Mouse (Mus musculus) layer of hippocampus, postnatal 25 days (tissue): ENCODE data around the gene Sidt1. TPM values are rescaled to one million over a fixed set of nuclear protein-coding genes. Genes with fewer than 3 reads are reported as not detected.
A peak's percentile ranks its signal among the peaks of the same experiment; 100 is the strongest.

Experiments used
- DNase-seq, 2 experiments: peaks; one replicate each; pipeline ENCODE4 v3.0.0; 2022; ENCODE audit warnings: mixed read lengths in 2 of 2, low spot score in 1 of 2; ENCODE audit errors: extremely low spot score in 1 of 2
- total RNA-seq, 2 experiments: library from RNA; stranded (reverse); gene quantifications; 2 replicates each; pipeline ENCODE4 v1.2.3; 2021

Gene Sidt1
- total RNA-seq = 10 to 100 TPM; 39.6 to 49.7 TPM

DNA sequence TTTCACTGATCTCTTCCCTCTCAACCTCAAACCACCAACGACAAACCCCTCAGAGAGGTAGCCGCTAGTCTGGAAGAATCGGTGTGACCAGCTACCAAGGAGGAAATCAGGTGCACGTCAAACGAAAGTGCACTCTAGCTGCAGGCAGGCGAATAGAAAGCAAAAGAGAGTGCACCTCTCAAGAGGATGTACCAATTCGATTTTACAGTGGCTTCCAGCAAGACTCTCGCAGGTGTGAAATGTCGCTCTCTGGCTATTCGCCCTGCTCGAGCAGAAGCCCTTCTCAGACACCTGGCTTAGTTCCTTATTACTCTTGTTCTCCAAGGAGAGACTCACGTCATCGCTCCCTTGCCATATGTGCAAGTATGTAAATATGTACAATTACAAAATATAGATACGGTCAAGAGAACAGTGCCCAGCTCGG lies at the start of gene Sidt1:
Gene Sidt1, minus strand, starts transcription at position 336 of the 424 bp plus-strand sequence.
- DNase-seq = peak; percentile 14 to 20

DNA sequence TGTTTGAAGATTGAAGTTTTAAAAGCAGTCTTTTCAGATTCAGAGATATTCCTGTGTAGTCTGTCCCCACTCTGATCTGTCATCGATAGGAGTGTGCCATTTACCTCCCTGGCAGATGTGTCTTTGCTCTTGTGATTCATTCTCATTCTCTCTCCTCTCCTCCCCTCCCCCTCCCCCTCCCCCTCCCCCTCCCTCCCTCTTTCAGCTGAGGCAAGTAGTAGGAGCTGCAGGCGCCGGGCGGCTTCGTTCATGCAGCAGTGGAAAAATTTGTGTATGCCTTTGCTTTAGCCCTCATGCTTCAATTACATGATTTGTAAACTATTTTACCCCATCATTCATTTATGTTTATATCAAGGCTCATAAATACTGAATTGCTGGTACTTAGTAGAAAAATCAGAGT lies 48.6 kb upstream of the Sidt1 start:
- DNase-seq = no peak

GRCm38 (mm10) chr16:44380006-44380405 lies 47.0 kb upstream of the Sidt1 start:
- no peak for DNase-seq

DNA sequence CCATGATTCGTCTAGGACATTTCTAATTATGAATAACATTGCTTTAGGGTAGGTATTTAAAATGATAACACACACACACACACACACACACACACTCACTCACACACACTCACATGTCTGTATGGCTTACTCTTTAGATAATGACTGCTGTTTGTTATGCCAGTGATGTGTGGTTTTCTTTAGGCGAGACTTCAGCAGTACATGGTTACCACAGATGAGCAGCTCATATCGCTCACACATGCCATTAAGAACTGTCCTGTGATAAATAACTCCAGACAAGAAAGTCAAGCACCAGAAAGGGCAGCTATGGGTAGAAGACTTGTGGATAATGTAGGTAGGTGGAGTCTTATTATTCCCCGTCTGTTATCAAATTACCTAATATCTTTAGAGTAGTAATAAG lies 42.5 kb upstream of the Sidt1 start:
- DNase-seq = no peak

GRCm38 (mm10) chr16:44365522-44365921 lies 32.5 kb upstream of the Sidt1 start:
- DNase-seq = no peak

DNA sequence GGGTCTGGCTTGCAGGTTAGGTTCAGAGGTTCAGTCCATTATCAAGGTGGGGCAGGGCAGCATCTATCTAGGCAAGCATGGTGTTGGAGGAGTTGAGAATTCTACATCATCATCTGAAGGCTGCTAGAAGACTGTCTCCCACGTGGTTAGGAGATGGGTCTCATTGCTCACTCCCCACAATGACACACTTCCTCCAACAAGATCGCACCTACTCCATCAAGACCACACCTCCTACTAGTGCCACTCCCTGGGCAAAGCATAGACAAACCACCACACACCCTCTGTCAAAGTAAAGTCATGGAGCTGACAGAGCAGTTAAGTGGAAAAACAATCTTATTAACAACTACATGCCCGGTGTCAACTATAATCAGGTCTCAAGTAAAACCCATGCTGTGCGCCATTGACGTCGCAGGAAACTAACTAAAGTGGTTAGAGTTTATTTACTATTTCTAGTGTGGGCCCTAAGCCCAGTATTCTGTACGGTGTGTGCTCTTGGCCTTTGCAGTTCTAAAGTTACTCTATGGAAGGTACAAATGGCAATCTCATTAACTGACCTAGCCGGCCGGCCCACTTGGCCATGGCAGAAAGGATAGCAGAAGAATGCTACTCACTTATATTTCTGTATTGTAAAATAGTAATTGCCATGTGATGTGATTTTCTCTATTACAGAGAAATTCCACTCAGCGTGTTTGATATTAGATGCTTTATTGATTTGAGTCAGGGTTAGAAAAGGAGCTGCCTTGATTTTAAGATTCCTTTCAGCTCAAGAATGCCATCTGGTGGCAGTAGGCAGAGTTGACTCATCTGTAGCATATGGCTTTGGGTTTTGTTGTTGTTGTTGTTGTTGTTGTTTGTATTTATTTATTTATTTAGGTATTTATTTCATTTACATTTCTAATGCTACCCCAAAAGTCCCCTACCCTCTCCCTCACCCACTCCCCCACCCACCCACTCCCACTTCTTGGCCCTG lies 29.2 kb upstream of the Sidt1 start:
- peak in 1 of 2 experiments; percentile 35 for DNase-seq

DNA sequence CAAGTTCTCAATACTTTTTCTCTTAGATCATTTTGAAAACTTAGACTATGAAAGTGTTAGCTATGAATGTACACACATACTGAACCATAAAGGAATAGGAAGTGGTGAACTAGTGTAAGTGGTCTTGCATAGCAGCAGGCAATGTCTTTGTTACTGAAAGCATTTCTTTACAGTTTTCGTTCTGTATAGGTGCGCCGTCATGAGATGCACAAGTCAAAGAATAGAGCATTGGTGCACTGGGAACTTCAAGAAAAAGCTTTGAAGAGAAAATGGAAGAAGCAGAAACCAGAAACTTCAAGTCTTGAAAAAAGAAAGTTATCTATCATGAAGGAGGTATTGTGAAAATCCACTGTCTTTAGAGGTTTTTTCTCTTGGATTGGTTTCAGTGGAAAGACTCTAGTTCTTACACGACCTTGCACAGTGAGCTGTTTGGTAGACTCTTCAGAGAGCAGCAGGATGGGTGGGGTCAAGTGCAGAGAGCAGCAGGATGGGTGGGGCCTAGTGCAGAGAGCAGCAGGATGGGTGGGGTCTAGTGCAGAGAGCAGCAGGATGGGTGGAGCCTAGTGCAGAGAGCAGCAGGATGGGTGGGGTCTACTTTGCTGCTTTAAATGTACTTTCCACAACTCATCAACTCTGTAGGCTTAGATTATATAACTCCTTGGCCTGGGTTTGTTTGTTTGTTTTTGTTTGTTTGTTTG lies 24.7 kb upstream of the Sidt1 start:
- no peak for DNase-seq

DNA sequence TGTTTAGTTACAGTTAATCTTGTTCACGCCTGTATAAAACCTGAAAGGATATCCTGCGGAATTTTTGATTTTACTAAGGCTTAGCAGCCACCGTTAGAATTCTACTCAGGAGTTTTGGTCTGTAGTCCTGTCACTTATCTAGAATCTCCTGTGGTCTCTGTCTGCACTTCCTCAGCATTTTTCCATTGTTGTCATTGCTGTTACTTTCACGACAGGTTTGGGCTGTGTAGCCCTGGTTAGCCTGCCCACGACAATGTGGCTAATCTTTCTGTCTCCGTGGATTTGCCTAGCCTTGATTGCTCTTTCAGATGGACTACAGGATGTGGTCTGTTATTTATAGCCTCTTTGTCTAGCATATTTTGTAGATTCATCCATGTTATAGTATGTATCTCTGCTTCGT lies 23.3 kb upstream of the Sidt1 start:
- no peak for DNase-seq

- DNase-seq = no peak
These were observed 16.9 kb upstream of the Sidt1 start for GRCm38 (mm10) chr16:44349801-44350397.

DNA sequence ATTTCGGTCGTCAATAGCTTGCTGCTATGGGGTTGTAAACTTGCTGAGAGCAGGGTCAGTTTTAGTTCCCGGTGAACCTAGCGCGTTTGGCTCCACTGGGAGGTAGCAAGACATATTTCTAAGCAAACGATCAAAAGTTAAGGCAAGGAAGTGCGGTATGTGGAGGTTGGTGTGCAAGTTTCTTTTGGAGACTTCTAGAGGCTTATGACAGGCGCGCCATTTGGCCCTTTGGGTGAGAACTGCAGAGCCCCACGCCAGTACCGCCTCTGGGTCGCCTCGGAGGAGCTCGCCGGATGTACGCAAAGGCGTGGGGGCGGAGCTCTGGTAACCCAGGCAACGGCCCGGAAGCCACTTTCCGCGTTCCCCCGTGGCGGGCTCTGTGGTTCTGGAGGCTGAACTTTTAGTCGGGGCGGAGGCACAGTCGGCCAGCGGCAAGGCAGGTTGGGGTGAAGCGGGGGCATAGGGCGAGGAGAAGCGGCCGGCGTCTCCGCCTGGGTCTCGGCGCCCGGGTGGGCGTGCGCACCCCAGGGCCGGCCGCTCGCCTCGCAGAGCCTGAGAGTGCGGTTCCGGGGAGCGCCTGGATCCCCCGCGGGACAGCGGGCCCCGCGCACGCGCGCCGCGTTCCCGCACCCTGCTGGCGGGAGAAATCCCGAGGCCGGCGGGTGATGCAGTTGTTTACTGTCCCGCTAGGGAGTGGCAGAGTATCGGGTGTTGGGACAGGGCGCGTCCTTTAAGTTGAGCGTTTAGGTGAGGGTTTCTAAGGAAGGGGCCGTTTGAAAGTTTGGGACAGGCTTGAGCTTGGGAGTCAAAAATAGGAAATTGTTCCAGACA lies 14.3 kb upstream of the Sidt1 start, which contains the start of gene Spice1:
Gene Spice1, plus strand, starts transcription at position 51 of the 831 bp plus-strand sequence.
- DNase-seq = peak; percentile 80 to 94

DNA sequence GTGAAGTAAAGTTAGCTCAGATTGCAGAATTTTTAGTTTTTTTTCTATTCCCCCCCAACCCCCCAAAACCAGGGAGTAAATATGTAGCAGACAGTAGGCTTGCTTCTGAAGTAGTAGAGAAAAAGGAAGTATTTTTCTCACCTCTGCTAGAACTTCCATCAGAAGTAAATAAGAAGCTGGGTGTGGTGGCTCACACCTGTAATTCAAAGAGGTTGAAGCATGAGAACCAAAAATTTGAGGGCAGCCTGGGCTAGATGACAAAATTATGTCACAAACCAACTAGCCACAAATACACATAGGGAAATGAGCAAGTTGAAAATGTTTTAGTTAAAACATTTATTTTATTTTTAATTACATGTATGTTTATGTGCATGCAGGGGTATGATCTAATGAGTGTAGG lies 4.5 kb upstream of the Sidt1 start:
- DNase-seq = no peak

- peak; percentile 25 for DNase-seq
These were observed 768 bp downstream of the Sidt1 start for GRCm38 (mm10) chr16:44331995-44332860.

- peak in 1 of 2 experiments; percentile 27 for DNase-seq
These were observed 1.4 kb downstream of the Sidt1 start for GRCm38 (mm10) chr16:44331671-44331994.

DNA sequence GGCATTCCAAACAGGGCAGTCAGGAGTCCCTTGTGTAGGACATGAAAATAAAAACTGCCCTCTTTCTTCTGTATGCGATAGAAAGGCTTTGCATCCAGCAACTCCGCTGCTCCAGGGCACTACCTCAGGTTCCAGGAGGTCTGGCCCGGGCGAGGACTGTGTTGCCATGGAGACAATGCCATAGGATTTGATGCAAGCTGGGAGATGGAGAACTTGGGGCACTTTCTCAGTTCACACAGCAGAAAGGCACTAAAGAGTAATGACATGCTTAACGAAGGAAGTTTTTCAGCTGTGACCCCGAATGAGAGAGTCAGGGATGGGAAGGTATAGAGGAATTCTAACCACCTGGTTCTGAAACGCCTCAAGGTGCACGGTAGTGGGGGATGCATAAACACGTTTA lies 1.8 kb downstream of the Sidt1 start:
- no peak for DNase-seq

GRCm38 (mm10) chr16:44330657-44331056 lies 2.3 kb downstream of the Sidt1 start:
- peak in 1 of 2 experiments; percentile 20 for DNase-seq

DNA sequence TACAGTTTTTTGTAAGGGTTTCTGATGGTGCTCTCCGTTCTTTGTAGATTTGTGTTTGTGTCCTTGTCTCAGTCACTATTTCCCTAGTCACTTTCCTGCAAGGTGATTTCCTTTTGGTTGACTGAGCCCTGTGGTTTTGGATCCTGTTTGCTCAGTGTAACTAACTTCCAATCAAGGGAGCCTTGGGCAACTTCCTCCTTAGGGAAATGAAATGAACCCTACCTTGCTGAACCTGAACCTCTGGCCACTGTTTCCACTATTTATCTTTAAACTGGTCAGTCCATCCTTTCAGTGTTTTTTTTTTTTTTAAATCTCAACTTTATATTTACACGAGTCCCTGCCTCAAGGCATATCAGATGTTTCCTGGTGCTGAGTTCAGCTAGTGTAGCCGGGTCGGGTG lies 4.4 kb downstream of the Sidt1 start:
- no peak for DNase-seq

DNA sequence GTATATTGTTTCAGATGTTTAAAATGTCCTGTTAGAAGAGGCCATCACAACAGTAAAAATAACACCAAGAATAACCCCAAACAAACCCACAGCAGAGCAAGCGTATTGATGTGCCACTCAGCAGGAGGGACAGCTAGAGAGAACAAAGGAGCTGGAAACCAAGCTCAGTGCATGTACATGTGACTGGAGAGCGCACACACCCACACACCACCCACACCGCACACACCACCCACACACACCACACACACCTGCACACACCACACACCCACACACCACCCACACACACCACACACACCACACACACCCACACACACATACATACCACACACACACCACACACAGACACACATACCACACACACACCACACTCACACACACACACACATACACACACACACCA lies 12.8 kb downstream of the Sidt1 start:
- DNase-seq = no peak

GRCm38 (mm10) chr16:44316350-44316749 lies 16.6 kb downstream of the Sidt1 start:
- DNase-seq = no peak

DNA sequence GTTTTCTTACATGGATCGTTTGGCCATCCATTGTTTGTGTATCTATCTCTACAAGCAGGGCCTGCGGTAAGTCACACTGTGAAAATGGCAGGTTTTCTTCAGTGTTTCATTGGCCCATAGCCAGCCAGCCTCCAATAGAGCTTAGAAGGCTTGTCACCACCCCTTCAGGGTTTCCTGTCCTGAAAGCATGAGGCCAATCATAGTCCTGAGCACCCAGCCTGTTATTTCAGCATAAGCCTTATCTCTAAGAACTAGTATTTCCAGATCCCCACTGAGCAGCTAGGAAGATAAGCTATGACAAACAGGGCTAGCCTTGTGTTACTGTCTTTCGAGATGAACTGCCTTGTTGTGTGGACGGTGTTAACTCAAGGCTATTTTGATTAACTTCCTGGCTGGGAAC lies 19.6 kb downstream of the Sidt1 start:
- no peak for DNase-seq
